Mouse (Mus musculus) CH12.LX (cell line): ENCODE data around the gene Myh3.

Experiments
- CTCF ChIP-seq, 2 experiments: IDR thresholded peaks in 1 of 2; conservative IDR thresholded peaks in 1 of 2; 2 replicates each; pipeline ENCODE4 v1.5.1; 2011 to 2012; ENCODE audit warnings: low read depth in 2 of 2, low read length in 2 of 2, improper control_type of control experiment in 1 of 2, inconsistent platforms in 1 of 2, mild to moderate bottlenecking in 1 of 2, moderate library complexity in 1 of 2
- JUND ChIP-seq: conservative IDR thresholded peaks from 2 replicates; pipeline ENCODE4 v1.6.1; 2011; ENCODE audit warnings: low read depth, low read length, improper control_type of control experiment
- MEF2A ChIP-seq: IDR thresholded peaks from 2 replicates; pipeline ENCODE4 v1.6.1; 2014; ENCODE audit warnings: low read depth, mild to moderate bottlenecking, inconsistent platforms, low read length, improper control_type of control experiment, borderline replicate concordance
- POLR2A ChIP-seq: IDR thresholded peaks from 2 replicates; pipeline ENCODE4 v1.6.1; 2011; ENCODE audit warnings: low read depth, mild to moderate bottlenecking, improper control_type of control experiment, low read length

DNA sequence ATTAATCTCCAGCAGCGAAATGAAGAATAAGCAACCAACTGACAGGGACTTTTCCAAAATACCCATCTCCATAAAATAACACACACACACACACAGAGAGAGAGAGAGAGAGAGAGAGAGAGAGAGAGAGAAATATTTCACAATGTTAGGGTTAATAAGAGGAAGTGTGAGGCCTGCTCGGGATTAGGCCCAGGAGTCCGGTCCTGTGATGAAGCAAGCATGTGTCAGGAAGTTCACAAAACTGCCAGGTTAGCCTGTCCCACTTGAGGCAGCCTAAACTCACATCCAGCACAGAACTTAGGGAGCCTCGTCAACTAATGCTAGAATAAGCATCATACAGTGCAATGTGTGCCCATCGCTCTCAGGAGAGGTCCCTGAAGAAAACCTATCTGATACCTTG, 30.9 kb upstream of the Myh3 start:
- TF ChIP-seq MEF2A (no peak), CTCF (conservative IDR thresholded peaks at IDR 0.05 in 1 of 2, IDR thresholded peaks at IDR 0.05 in 1 of 2; ENCODE audit: low read depth in 2 of 2, low read length in 2 of 2) (no peak), JUND (no peak), POLR2A (no peak)
